Mouse (Mus musculus): ENCODE results near the gene Tmem80.

- no peak for TF ChIP-seq POLR2A (IDR thresholded peaks at IDR 0.05; ENCODE audit: insufficient read length, low read depth)
- TF ChIP-seq USF1 (IDR thresholded peaks at IDR 0.05; ENCODE audit: low read depth) = no peak
- TF ChIP-seq E2F4 (IDR thresholded peaks at IDR 0.05; ENCODE audit: insufficient read depth) = no peak
- no peak for TF ChIP-seq POLR2AphosphoS2 (IDR thresholded peaks at IDR 0.05; ENCODE audit: insufficient read length, low read depth)
- TF ChIP-seq MYOD1 (IDR thresholded peaks at IDR 0.05; ENCODE audit: control insufficient read depth in 1 of 3, insufficient read length in 2 of 3, low read depth in 2 of 3) = no peak
- TF ChIP-seq MAX (IDR thresholded peaks at IDR 0.05; ENCODE audit: low read depth) = no peak
- no peak for TF ChIP-seq TCF12 (IDR thresholded peaks at IDR 0.05; ENCODE audit: insufficient read depth, poor library complexity, severe bottlenecking)
- TF ChIP-seq REST (IDR thresholded peaks at IDR 0.05; ENCODE audit: insufficient read depth, insufficient read length) = no peak
- TF ChIP-seq TCF3 (IDR thresholded peaks at IDR 0.05; ENCODE audit: insufficient read length, low read depth) = no peak
- TF ChIP-seq CEBPB (IDR thresholded peaks at IDR 0.05; ENCODE audit: insufficient read depth, poor library complexity, severe bottlenecking) = no peak
- TF ChIP-seq MYOG (IDR thresholded peaks at IDR 0.05; ENCODE audit: control insufficient read depth in 1 of 3, insufficient read depth in 1 of 3, insufficient read length in 2 of 3, low read depth in 2 of 3) = peak in 1 of 3 experiments; percentile 62
- TF ChIP-seq SRF (IDR thresholded peaks at IDR 0.05; ENCODE audit: control insufficient read depth, insufficient read length, low read depth) = no peak
Observed at GRCm38 (mm10) chr7:141293852-141294471, 33.6 kb upstream of the Tmem80 start.

All from myocyte (in vitro differentiated cells).